Mouse (Mus musculus): Measurements from ENCODE around the gene Rpl7l1.

DNA sequence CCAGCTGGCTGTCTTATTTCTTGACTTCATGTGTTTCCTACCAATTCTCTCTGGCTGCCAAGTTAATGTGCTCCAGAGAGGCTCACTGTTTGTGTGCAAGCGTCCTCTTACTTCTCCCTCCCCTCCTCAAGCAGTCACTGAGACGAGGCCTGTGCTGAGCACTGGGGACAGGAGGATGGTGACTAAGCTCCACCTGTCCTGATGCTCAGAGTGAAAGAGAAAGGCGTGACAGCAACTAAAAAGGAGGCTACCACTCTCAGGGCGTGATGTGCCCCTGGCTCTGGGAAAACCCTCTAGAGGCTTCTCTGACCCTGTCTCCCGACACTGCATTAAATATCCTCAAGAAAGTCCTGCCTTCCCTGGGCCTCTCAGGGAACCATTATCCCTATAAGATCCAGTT lies 33.2 kb downstream of the Rpl7l1 start:
- TF ChIP-seq CTCF (conservative IDR thresholded peaks at IDR 0.05; ENCODE audit: low read length) (no peak), POU5F1 (IDR thresholded peaks at IDR 0.05; ENCODE audit: borderline replicate concordance, low read length) (no peak)

All from E14TG2a.4 (cell line).